In the genomic region with DNA sequence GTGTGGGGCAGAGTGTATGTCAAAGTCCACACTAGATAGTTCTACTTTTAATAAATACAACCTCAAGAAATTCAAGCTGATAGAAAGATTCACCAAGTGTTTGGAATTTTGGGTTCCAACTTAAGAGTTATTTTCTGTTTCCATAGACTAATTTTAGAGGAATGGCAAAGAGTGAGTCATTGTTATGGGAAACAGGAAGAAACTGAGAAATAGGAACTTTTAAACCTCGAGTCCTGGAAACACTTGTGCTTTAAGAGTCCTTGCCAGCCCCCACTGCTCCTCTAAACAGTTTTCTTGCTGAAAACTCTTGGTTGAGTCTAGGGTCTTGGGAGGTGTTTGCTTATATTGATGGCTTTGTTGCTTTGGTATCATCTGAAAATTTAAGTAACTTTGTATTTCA, we compare ENCODE assay signal across 19 mouse cellular contexts.
"Had no signal": no experiment of that assay in that cellular context is flagged by ENCODE, and none has a peak within 500 bp of the region (broad histone marks: within the 10 kb centered on the region; RNA-seq: fewer than 3 reads in every experiment).

No protein-coding gene starts in this region.

- H3K27ac ChIP-seq: kidney, embryonic 15.5 days; liver, embryonic 13.5 days; midbrain, embryonic 10.5 days; midbrain, embryonic 13.5 days; stomach, postnatal 0 days had no signal

- H3K9ac ChIP-seq: kidney, embryonic 15.5 days; liver, embryonic 13.5 days; lung, embryonic 14.5 days; midbrain, embryonic 13.5 days had no signal

- H3K4me1 ChIP-seq: midbrain, embryonic 13.5 days had no signal

- H3K9me3 ChIP-seq: kidney, embryonic 15.5 days; liver, embryonic 13.5 days; megakaryocyte, embryonic 14.5 days; midbrain, embryonic 10.5 days; midbrain, embryonic 13.5 days had no signal

- DNase-seq: kidney, adult 18-20 months; kidney, postnatal 10 days; kidney, postnatal 4 days; layer of hippocampus, adult 9-11 months; liver, embryonic 13.5 days; lung, embryonic 14.5 days; right cerebral cortex, adult 18-20 months; right cerebral cortex, postnatal 14 days; right cerebral cortex, postnatal 4 days; thymus, adult 2 months; thymus, postnatal 14 days; thymus, postnatal 4 days had no signal

- H3K4me2 ChIP-seq: kidney, embryonic 15.5 days; liver, embryonic 13.5 days; lung, embryonic 14.5 days; midbrain, embryonic 13.5 days had no signal

- ATAC-seq: lung, postnatal 0 days; midbrain, embryonic 13.5 days; midbrain, embryonic 16.5 days had no signal

- H3K27me3 ChIP-seq: kidney, embryonic 15.5 days; liver, embryonic 13.5 days; megakaryocyte, embryonic 14.5 days; midbrain, embryonic 13.5 days had no signal

- H3K4me3 ChIP-seq: kidney, embryonic 15.5 days; liver, embryonic 13.5 days; megakaryocyte, embryonic 14.5 days; midbrain, embryonic 10.5 days; midbrain, embryonic 13.5 days had no signal
